Mouse (Mus musculus) liver, embryonic 13.5 days (tissue): ENCODE data around the gene Acp2. TPM values are rescaled to one million over a fixed set of nuclear protein-coding genes. Genes with fewer than 3 reads are reported as not detected.
A peak's percentile ranks its signal among the peaks of the same experiment; 100 is the strongest.

ENCODE experiments used
- ATAC-seq: fragments of 200-750 bp; cut with Nextera tagmentation; 2 replicates; pipeline ENCODE4 v1.8.0; 2017; ENCODE audit warnings: low read depth, mild to moderate bottlenecking, moderate number of reproducible peaks, moderate library complexity
- DNase-seq: peaks from one replicate; pipeline ENCODE4 v3.0.0; 2022
- H3K27ac ChIP-seq: fragments of 300-500 bp; sonication (generic); 2 replicates; pipeline ENCODE4 v1.5.1; 2015; ENCODE audit warnings: moderate library complexity, mild to moderate bottlenecking, inconsistent platforms
- H3K27me3 ChIP-seq: fragments of 300-500 bp; sonication (generic); 2 replicates; pipeline ENCODE4 v1.6.1; 2015; ENCODE audit warnings: mild to moderate bottlenecking, inconsistent platforms
- H3K36me3 ChIP-seq: fragments of 300-500 bp; sonication (generic); 2 replicates; pipeline ENCODE4 v1.6.1; 2015; ENCODE audit warnings: mild to moderate bottlenecking, inconsistent platforms
- H3K4me1 ChIP-seq: fragments of 300-500 bp; sonication (generic); replicated peaks from 2 replicates; pipeline ENCODE4 v1.6.1; 2015; ENCODE audit warnings: inconsistent platforms
- H3K4me2 ChIP-seq: fragments of 300-500 bp; sonication (generic); 2 replicates; pipeline ENCODE4 v1.6.1; 2015; ENCODE audit warnings: inconsistent platforms, mild to moderate bottlenecking, moderate library complexity
- H3K4me3 ChIP-seq: fragments of 300-500 bp; sonication (generic); replicated peaks from 2 replicates; pipeline ENCODE4 v1.5.1; 2015; ENCODE audit warnings: mild to moderate bottlenecking, inconsistent platforms
- H3K9ac ChIP-seq: fragments of 300-500 bp; sonication (generic); 2 replicates; pipeline ENCODE4 v1.6.1; 2015; ENCODE audit warnings: mild to moderate bottlenecking, inconsistent platforms
- H3K9me3 ChIP-seq: fragments of 300-500 bp; sonication (generic); replicated peaks from 2 replicates; pipeline ENCODE4 v1.6.1; 2016; ENCODE audit warnings: inconsistent platforms
- WGBS: fragments of 180-500 bp; shearing (Covaris S2); methylation state at CpG from one replicate; pipeline ENCODE4 v1.1.7; 2015; ENCODE audit not compliant: insufficient replicate concordance; 5-methylcytosine and 5-hydroxymethylcytosine counted together
- polyA plus RNA-seq: library from polyadenylated mRNA; unstranded; fragments of >200 nt; fragmentation: Nextera tagmentation; extraction: Ambion mirVana; gene quantifications from 2 replicates; pipeline ENCODE4 v1.2.1, GENCODE M21; 2015

Acp2 gene
- polyA plus RNA-seq, 1 experiment from 2014 or later = 8.2 TPM

- H3K9ac ChIP-seq = no peak overlapping the region
- no peaks in the 10 kb centered on the region for H3K9me3 ChIP-seq
- H3K27ac ChIP-seq = no peak overlapping the region
- WGBS = 29% methylated on average over 5 of the region's 5 CpGs
- H3K27me3 ChIP-seq = no peaks in the 10 kb centered on the region
- H3K36me3 ChIP-seq = no peaks in the 10 kb centered on the region
- peaks cover 42% of the 10 kb centered on the region for H3K4me1 ChIP-seq
- H3K4me3 ChIP-seq = no peak overlapping the region
- DNase-seq = no peak
- ATAC-seq = 0 out of 2 replicates have a peak, but pooled peaks have one; percentile 18
- H3K4me2 ChIP-seq = no peak overlapping the region
Observed at GRCm38 (mm10) chr2:91242547-91242946, 39.9 kb downstream of the Acp2 start.

GRCm38 (mm10) chr2:91243416-91243815 lies 40.7 kb downstream of the Acp2 start:
- ATAC-seq (no peak), DNase-seq (no peak)
- Histone ChIP-seq H3K4me3 (no peak overlapping the region), H3K9me3 (no peaks in the 10 kb centered on the region), H3K4me2 (no peak overlapping the region), H3K4me1 (peaks cover 38% of the 10 kb centered on the region), H3K36me3 (no peaks in the 10 kb centered on the region), H3K27ac (0 out of 2 replicates have a peak overlapping the region, but pooled peaks have one; percentile 36), H3K9ac (0 out of 2 replicates have a peak overlapping the region, but pooled peaks have one; percentile 20), H3K27me3 (no peaks in the 10 kb centered on the region)
- whole genome bisulfite sequencing = 74% methylated on average over 3 of the region's 3 CpGs

GRCm38 (mm10) chr2:91244557-91245228 lies 42.0 kb downstream of the Acp2 start:
- no peaks in the 10 kb centered on the region for H3K27me3 ChIP-seq
- H3K9me3 ChIP-seq = no peaks in the 10 kb centered on the region
- 0 out of 2 replicates have a peak overlapping the region, but pooled peaks have one; percentile 11 for H3K9ac ChIP-seq
- peak; percentile 54 for DNase-seq
- H3K36me3 ChIP-seq = no peaks in the 10 kb centered on the region
- no peak overlapping the region for H3K4me3 ChIP-seq
- H3K4me1 ChIP-seq = peaks cover 38% of the 10 kb centered on the region
- ATAC-seq = peak; percentile 90
- no peak overlapping the region for H3K4me2 ChIP-seq
- 33% methylated on average over 5 of the region's 5 CpGs for WGBS
- peak overlapping the region; percentile 67 for H3K27ac ChIP-seq

GRCm38 (mm10) chr2:91248366-91248765 lies 45.7 kb downstream of the Acp2 start:
- 77% methylated on average over 4 of the region's 4 CpGs for whole genome bisulfite sequencing
- H3K4me3 ChIP-seq = no peak overlapping the region
- H3K9me3 ChIP-seq = no peaks in the 10 kb centered on the region
- ATAC-seq (no peak), DNase-seq (no peak)
- H3K27me3 ChIP-seq = peaks cover 20% of the 10 kb centered on the region
- H3K27ac ChIP-seq = no peak overlapping the region
- no peak overlapping the region for H3K4me2 ChIP-seq
- peaks cover 23% of the 10 kb centered on the region for H3K4me1 ChIP-seq
- no peaks in the 10 kb centered on the region for H3K36me3 ChIP-seq
- no peak overlapping the region for H3K9ac ChIP-seq

GRCm38 (mm10) chr2:91252001-91252400 lies 49.3 kb downstream of the Acp2 start:
- DNase-seq (no peak), ATAC-seq (no peak)
- Histone ChIP-seq H3K9ac (no peak overlapping the region), H3K9me3 (no peaks in the 10 kb centered on the region), H3K4me3 (no peak overlapping the region), H3K4me2 (no peak overlapping the region), H3K27ac (no peak overlapping the region), H3K27me3 (peaks cover 56% of the 10 kb centered on the region), H3K36me3 (no peaks in the 10 kb centered on the region), H3K4me1 (peaks cover 14% of the 10 kb centered on the region)
- 49% methylated on average over 4 of the region's 4 CpGs for WGBS

GRCm38 (mm10) chr2:91252512-91252911 lies 49.8 kb downstream of the Acp2 start:
- H3K4me3 ChIP-seq = no peak overlapping the region
- H3K27me3 ChIP-seq = peaks cover 61% of the 10 kb centered on the region
- no peak for DNase-seq
- WGBS = 48% methylated on average over 4 of the region's 4 CpGs
- H3K4me1 ChIP-seq = peaks cover 19% of the 10 kb centered on the region
- H3K9ac ChIP-seq = no peak overlapping the region
- H3K27ac ChIP-seq = no peak overlapping the region
- no peaks in the 10 kb centered on the region for H3K9me3 ChIP-seq
- H3K36me3 ChIP-seq = no peaks in the 10 kb centered on the region
- no peak for ATAC-seq
- no peak overlapping the region for H3K4me2 ChIP-seq

- no peaks in the 10 kb centered on the region for H3K9me3 ChIP-seq
- 36% methylated on average over 8 of the region's 8 CpGs for WGBS
- peaks cover 84% of the 10 kb centered on the region for H3K27me3 ChIP-seq
- H3K4me1 ChIP-seq = peaks cover 21% of the 10 kb centered on the region
- ATAC-seq (no peak), DNase-seq (no peak)
- no peak overlapping the region for H3K4me3 ChIP-seq
- H3K27ac ChIP-seq = no peak overlapping the region
- H3K36me3 ChIP-seq = no peaks in the 10 kb centered on the region
- no peak overlapping the region for H3K4me2 ChIP-seq
- no peak overlapping the region for H3K9ac ChIP-seq
Observed at GRCm38 (mm10) chr2:91254725-91255380, 52.2 kb downstream of the Acp2 start.

GRCm38 (mm10) chr2:91255661-91256150 lies 53.0 kb downstream of the Acp2 start, which contains the start of gene Pacsin3:
Pacsin3 (plus strand) TSS chr2:91255954.
- peak within 1 kb of the TSS; percentile 50 for H3K4me3 ChIP-seq
- peak within 1 kb of the TSS; percentile 41 for H3K9ac ChIP-seq
- peaks cover 90% of the 10 kb centered on the region for H3K27me3 ChIP-seq

GRCm38 (mm10) chr2:91256256-91257125 lies 53.8 kb downstream of the Acp2 start:
- Histone ChIP-seq H3K36me3 (0 out of 2 replicates have a peak, but pooled peaks cover 1% of the 10 kb centered on the region), H3K4me3 (peak overlapping the region; percentile 50), H3K4me1 (peaks cover 21% of the 10 kb centered on the region), H3K27ac (no peak overlapping the region), H3K4me2 (peak overlapping the region; percentile 56), H3K27me3 (peaks cover 89% of the 10 kb centered on the region), H3K9ac (peak overlapping the region; percentile 37), H3K9me3 (no peaks in the 10 kb centered on the region)
- no peak for DNase-seq
- ATAC-seq = peak; percentile 65
- under 1% methylated on average over 52 of the region's 52 CpGs for WGBS

More at GRCm38 (mm10) chr2:91255661-91256150, 53.0 kb downstream of the Acp2 start, which contains the start of gene Pacsin3:
- DNase-seq = no peak
- WGBS = 3% methylated on average over 27 of the region's 27 CpGs
- Histone ChIP-seq H3K4me1 (peaks cover 21% of the 10 kb centered on the region), H3K36me3 (no peaks in the 10 kb centered on the region), H3K4me2 (peak within 1 kb of the TSS; percentile 56), H3K9me3 (no peaks in the 10 kb centered on the region), H3K27ac (no peak within 1 kb of the TSS)
- no peak for ATAC-seq

GRCm38 (mm10) chr2:91257126-91257980 lies 54.7 kb downstream of the Acp2 start:
- peak overlapping the region; percentile 50 for H3K4me3 ChIP-seq
- WGBS = 7% methylated on average over 22 of the region's 22 CpGs
- 0 out of 2 replicates have a peak, but pooled peaks cover 5% of the 10 kb centered on the region for H3K36me3 ChIP-seq
- ATAC-seq = peak; percentile 49
- H3K4me1 ChIP-seq = peaks cover 21% of the 10 kb centered on the region
- H3K9ac ChIP-seq = peak overlapping the region; percentile 37
- no peaks in the 10 kb centered on the region for H3K9me3 ChIP-seq
- peak overlapping the region; percentile 56 for H3K4me2 ChIP-seq
- DNase-seq = no peak
- H3K27ac ChIP-seq = peak overlapping the region; percentile 16; the same call in 1 of the 2 replicates
- peaks cover 80% of the 10 kb centered on the region for H3K27me3 ChIP-seq
